Mouse (Mus musculus) spleen, adult 2 months (tissue): ENCODE results near the gene Hils1.
"Not testable (repeated sequence)": the region's sequence is repeated elsewhere in the genome, so short reads cannot be mapped to it uniquely, and the experiment has no call there.

Experiments used
- CTCF ChIP-seq: fragments of 200-500 bp; IDR thresholded peaks from 2 replicates; pipeline ENCODE4 v1.5.1; 2011; ENCODE audit warnings: mild to moderate bottlenecking, inconsistent platforms; ENCODE audit not compliant: insufficient read depth, insufficient read length, insufficient replicate concordance; ENCODE audit errors: extremely low read depth
- POLR2A ChIP-seq: fragments of 200-500 bp; IDR thresholded peaks from 2 replicates; pipeline ENCODE4 v1.6.1; 2011; ENCODE audit warnings: low read depth, low read length, inconsistent platforms

- not testable (repeated sequence) for TF ChIP-seq POLR2A, CTCF
Observed at GRCm38 (mm10) chr11:95010841-95011403, 43.5 kb downstream of the Hils1 start.
